Mouse (Mus musculus): ENCODE measurements around the gene Nln. TPM values are rescaled to one million over a fixed set of nuclear protein-coding genes. Genes with fewer than 3 reads are reported as not detected.
A peak's percentile ranks its signal among the peaks of the same experiment; 100 is the strongest.

Nln gene
- total and polyA plus RNA-seq, 2 experiments from 2014 or later, result 60.2 to 91.3 TPM

DNA sequence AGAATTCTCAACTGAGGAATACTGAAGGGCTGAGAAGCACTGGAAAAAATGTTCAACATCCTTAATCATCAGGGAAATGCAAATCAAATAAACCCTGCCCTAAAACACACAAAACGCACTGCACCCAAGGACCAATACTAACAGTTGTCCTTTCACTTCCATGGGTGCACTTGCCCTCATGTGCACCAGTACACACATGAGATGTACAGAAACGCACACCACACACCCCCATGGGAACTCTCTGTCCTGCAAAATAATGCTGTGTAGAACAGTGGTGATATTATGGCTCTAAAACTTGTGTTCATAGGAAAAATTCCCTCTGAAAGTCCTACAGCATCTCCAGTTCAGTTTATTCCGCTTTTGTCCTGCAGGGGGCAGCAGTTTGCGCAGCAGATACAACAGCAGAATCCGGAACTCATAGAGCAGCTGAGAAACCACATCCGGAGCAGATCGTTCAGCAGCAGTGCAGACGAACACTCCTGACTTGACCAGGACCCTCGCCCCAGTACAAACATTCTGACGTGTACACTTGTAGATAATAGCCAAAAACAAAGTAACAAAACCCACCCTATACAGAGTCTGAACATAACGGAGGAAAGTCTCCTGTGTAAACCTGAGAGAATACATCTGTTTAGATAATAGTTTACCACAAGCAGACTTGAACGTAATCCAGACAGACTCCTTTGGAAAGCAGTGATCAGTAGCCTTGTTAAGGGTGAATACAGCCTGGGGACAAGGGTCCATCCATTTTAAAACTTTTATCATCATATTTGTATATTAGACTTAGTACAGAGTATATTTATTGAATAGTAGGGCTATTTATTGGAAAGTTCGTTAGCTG, 30.2 kb upstream of the Nln start:
- TF ChIP-seq CTCF (IDR thresholded peaks at IDR 0.05), result peak; percentile 90
- H3K36me3 ChIP-seq (ENCODE audit: insufficient read depth, low read length), result peaks cover 47% of the 10 kb centered on the region
- WGBS, result 48% methylated on average over 13 of the region's 13 CpGs

DNA sequence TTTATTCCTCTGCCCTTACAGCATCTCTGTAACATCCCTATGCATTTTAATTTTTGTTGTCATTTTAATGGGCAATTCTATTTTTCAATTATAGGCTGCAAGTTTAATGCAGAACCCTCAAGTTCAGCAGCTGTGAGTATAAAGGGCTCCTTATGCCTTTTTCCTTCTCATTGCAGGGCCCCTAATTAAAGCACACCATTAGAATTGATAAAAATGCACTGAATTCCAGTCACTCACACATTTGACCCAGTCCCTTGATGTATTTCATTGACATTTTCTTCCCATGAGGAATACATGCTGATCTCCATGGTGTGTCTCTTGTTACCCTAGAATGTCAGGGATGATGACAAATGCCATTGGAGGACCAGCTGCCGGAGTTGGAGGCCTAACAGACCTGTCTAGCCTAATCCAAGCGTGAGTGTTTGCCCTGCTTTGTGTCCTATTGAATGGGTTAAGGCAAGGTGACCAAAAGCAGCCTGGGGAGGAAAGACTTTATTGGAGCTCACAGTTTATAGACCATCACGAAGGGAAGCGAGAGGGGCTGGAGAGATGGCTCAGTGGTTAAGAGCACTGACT, 25.2 kb upstream of the Nln start:
- no peak for TF ChIP-seq CTCF (IDR thresholded peaks at IDR 0.05)
- DNase-seq (ENCODE audit: low spot score), result no peak
- H3K27ac ChIP-seq (ENCODE audit: low read depth, low read length), result no peak overlapping the region

More for the DNA sequence above, 30.2 kb upstream of the Nln start:
- H3K4me1 ChIP-seq (ENCODE audit: insufficient read depth, low read length), result no peaks in the 10 kb centered on the region
- no peak overlapping the region for H3K4me2 ChIP-seq (ENCODE audit: low read depth, low read length, poor library complexity, severe bottlenecking)
- H3K27ac ChIP-seq (ENCODE audit: low read depth, low read length), result no peak overlapping the region
- H3K9ac ChIP-seq (replicated peaks; ENCODE audit: low read length, poor library complexity, severe bottlenecking), result no peak overlapping the region
- DNase-seq (ENCODE audit: low spot score) (peak; percentile 84), ATAC-seq (ENCODE audit: low FRiP score) (peak; percentile 78)
- H3K27me3 ChIP-seq (ENCODE audit: insufficient read depth, low read length), result no peaks in the 10 kb centered on the region
- no peak overlapping the region for H3K4me3 ChIP-seq (ENCODE audit: low read depth, low read length)
- no peaks in the 10 kb centered on the region for H3K9me3 ChIP-seq (ENCODE audit: low read length)

DNA sequence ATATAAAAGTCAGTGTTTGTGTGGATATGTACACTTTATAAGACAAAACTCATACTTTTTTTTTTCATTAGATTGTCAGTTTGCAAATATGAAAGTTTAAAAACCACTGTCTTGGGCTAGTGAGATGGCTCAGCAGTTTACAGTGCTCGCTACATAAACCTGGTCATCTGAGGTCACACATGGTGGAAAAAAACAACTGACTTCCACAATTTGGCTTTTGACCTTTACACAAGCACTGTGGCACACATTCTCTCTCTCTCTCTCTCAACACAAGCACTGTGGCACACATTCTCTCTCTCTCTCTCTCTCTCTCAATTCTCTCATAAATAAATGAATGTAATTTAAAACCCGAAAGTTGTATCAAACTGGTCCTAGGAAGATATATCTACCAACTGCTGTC, 23.1 kb upstream of the Nln start:
- H3K36me3 ChIP-seq (ENCODE audit: insufficient read depth, low read length), result peaks cover 47% of the 10 kb centered on the region
- no peak for ATAC-seq (ENCODE audit: low FRiP score)
- H3K9me3 ChIP-seq (ENCODE audit: low read length), result no peaks in the 10 kb centered on the region
- no peaks in the 10 kb centered on the region for H3K4me1 ChIP-seq (ENCODE audit: insufficient read depth, low read length)
- H3K27me3 ChIP-seq (ENCODE audit: insufficient read depth, low read length), result no peaks in the 10 kb centered on the region
- no peak overlapping the region for H3K4me2 ChIP-seq (ENCODE audit: low read depth, low read length, poor library complexity, severe bottlenecking)
- H3K9ac ChIP-seq (replicated peaks; ENCODE audit: low read length, poor library complexity, severe bottlenecking), result no peak overlapping the region
- no peak for DNase-seq (ENCODE audit: low spot score)
- 96% methylated on average over 2 of the region's 2 CpGs for WGBS
- H3K4me3 ChIP-seq (ENCODE audit: low read depth, low read length), result no peak overlapping the region
- TF ChIP-seq CTCF (IDR thresholded peaks at IDR 0.05), result no peak
- H3K27ac ChIP-seq (ENCODE audit: low read depth, low read length), result no peak overlapping the region

More for the DNA sequence above, 25.2 kb upstream of the Nln start:
- WGBS, result 64% methylated on average over 4 of the region's 4 CpGs
- Histone ChIP-seq H3K4me3 (ENCODE audit: low read depth, low read length) (no peak overlapping the region), H3K36me3 (ENCODE audit: insufficient read depth, low read length) (peaks cover 43% of the 10 kb centered on the region), H3K9me3 (ENCODE audit: low read length) (no peaks in the 10 kb centered on the region), H3K4me2 (ENCODE audit: low read depth, low read length, poor library complexity, severe bottlenecking) (no peak overlapping the region), H3K27me3 (ENCODE audit: insufficient read depth, low read length) (no peaks in the 10 kb centered on the region), H3K9ac (replicated peaks; ENCODE audit: low read length, poor library complexity, severe bottlenecking) (no peak overlapping the region), H3K4me1 (ENCODE audit: insufficient read depth, low read length) (no peaks in the 10 kb centered on the region)
- ATAC-seq (ENCODE audit: low FRiP score), result no peak

DNA sequence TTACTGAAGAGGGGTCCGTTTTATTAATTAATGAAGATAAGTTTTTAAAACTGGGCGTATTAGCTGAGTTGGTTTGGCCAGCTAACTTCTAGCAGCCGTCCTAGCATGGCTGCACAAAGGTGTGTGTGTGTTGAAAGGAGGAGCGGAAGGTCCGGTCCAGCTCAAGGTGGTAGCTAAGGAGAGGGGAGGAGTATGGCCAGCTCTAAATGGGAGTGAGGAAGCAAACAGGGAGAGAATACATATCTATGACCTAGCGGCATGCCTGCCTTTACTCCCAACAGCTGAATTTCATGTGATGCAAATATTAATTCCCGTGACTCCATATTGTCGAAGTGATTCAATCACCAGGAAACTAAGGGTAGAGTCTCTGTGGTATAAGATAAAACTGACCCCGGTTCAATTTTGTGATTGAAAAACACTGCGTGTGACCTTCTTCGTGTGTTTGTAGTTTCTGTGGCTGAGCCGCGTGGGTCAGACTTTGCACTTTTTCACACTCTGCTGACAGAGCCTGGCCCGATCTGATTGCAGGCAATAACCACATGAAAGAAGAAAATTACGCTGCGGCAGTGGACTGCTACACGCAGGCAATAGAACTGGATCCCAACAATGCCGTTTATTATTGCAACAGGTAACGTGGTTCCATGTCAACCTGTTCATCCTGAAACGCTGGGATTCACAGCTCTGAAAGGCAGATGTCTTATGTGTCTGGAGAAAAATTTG, 14.4 kb upstream of the Nln start:
- ATAC-seq (ENCODE audit: low FRiP score), result no peak
- TF ChIP-seq CTCF (IDR thresholded peaks at IDR 0.05), result no peak

DNA sequence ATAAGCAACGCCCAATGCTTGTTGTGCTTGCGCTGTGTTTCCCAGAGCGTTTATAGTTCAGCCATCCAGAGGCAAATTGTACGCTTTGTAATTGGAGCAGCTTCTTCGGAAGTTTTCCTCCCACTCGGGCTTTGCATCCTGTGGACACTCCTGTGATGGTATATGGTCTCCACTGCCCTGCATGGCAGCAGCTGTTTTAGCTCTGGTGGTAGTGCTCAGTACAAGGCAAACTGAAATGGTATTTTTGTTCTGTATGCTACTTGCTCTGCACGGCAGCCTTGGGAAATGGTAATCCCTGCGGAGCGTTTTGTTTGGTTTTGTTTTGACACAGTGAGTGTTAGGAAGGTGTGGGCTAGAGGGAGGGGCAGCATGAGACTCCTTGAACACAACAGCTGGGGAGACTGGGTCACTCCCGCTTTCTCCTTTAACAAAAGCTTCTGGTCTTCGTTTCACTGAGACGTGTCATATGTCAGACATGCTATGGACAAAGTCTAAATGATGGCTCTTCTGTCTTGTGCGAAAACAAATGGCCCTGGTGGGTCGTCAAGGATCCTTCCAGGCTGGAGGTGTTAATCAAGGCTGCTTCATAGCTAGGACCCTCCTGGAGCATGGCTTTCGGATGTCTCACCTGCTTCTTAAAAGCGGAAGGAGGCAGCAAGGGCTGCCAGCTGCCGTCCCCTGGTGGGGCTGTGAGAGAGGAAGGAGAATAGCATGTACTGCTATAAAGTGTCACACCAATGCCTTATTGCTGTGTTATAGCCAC, 12.8 kb upstream of the Nln start:
- H3K4me3 ChIP-seq (ENCODE audit: low read depth, low read length), result no peak overlapping the region
- H3K9me3 ChIP-seq (ENCODE audit: low read length), result no peaks in the 10 kb centered on the region
- H3K9ac ChIP-seq (replicated peaks; ENCODE audit: low read length, poor library complexity, severe bottlenecking), result no peak overlapping the region
- H3K27me3 ChIP-seq (ENCODE audit: insufficient read depth, low read length), result no peaks in the 10 kb centered on the region
- no peak for TF ChIP-seq CTCF (IDR thresholded peaks at IDR 0.05)
- no peak overlapping the region for H3K27ac ChIP-seq (ENCODE audit: low read depth, low read length)
- DNase-seq (ENCODE audit: low spot score) (no peak), ATAC-seq (ENCODE audit: low FRiP score) (no peak)
- H3K4me1 ChIP-seq (ENCODE audit: insufficient read depth, low read length), result no peaks in the 10 kb centered on the region
- WGBS, result 66% methylated on average over 17 of the region's 17 CpGs
- no peak overlapping the region for H3K4me2 ChIP-seq (ENCODE audit: low read depth, low read length, poor library complexity, severe bottlenecking)
- peaks cover 31% of the 10 kb centered on the region for H3K36me3 ChIP-seq (ENCODE audit: insufficient read depth, low read length)

More for the DNA sequence above, 14.4 kb upstream of the Nln start:
- H3K9ac ChIP-seq (replicated peaks; ENCODE audit: low read length, poor library complexity, severe bottlenecking), result no peak overlapping the region
- peaks cover 27% of the 10 kb centered on the region for H3K36me3 ChIP-seq (ENCODE audit: insufficient read depth, low read length)
- 92% methylated on average over 20 of the region's 20 CpGs for WGBS
- no peaks in the 10 kb centered on the region for H3K4me1 ChIP-seq (ENCODE audit: insufficient read depth, low read length)
- no peak for DNase-seq (ENCODE audit: low spot score)
- H3K27ac ChIP-seq (ENCODE audit: low read depth, low read length), result no peak overlapping the region
- no peak overlapping the region for H3K4me3 ChIP-seq (ENCODE audit: low read depth, low read length)
- H3K4me2 ChIP-seq (ENCODE audit: low read depth, low read length, poor library complexity, severe bottlenecking), result no peak overlapping the region
- no peaks in the 10 kb centered on the region for H3K27me3 ChIP-seq (ENCODE audit: insufficient read depth, low read length)
- no peaks in the 10 kb centered on the region for H3K9me3 ChIP-seq (ENCODE audit: low read length)
